Mouse (Mus musculus) liver, embryonic 14.5 days (tissue): ENCODE measurements around the gene Capn11.

Experiments
- CTCF ChIP-seq: IDR thresholded peaks from 2 replicates; pipeline ENCODE4 v1.5.1; 2016; ENCODE audit warnings: antibody characterized with exemption, low read depth, control low read depth
- EP300 ChIP-seq: IDR thresholded peaks from 2 replicates; pipeline ENCODE4 v1.6.1; 2016; ENCODE audit warnings: antibody characterized with exemption, low read depth

GRCm38 (mm10) chr17:45686716-45687115 lies 27.6 kb upstream of the Capn11 start, which contains the start of gene Tmem63b:
- TF ChIP-seq CTCF (no peak), EP300 (no peak)
